Mouse (Mus musculus) midbrain, embryonic 11.5 days (tissue): ENCODE results near the gene Slc8a1. TPM values are rescaled to one million over a fixed set of nuclear protein-coding genes. Genes with fewer than 3 reads are reported as not detected.

Experiments used
- ATAC-seq: fragments of 200-750 bp; cut with Nextera tagmentation; 2 replicates; pipeline ENCODE4 v1.8.0; 2017; ENCODE audit warnings: moderate TSS enrichment, moderate library complexity; ENCODE audit not compliant: low FRiP score
- DNase-seq: peaks from one replicate; pipeline ENCODE4 v3.0.0; 2015; ENCODE audit warnings: low spot score; ENCODE audit errors: missing footprints
- H3K27ac ChIP-seq: fragments of 300-500 bp; sonication (generic); 2 replicates; pipeline ENCODE4 v1.5.1; 2014; ENCODE audit warnings: low read depth, low read length
- H3K27me3 ChIP-seq: fragments of 300-500 bp; sonication (generic); 2 replicates; pipeline ENCODE4 v1.6.1; 2014; ENCODE audit warnings: mild to moderate bottlenecking, low read length, moderate library complexity, mixed read lengths; ENCODE audit not compliant: control insufficient read depth, insufficient read depth
- H3K36me3 ChIP-seq: fragments of 300-500 bp; sonication (generic); 2 replicates; pipeline ENCODE4 v1.6.1; 2014; ENCODE audit warnings: mild to moderate bottlenecking, low read length, moderate library complexity, mixed read lengths; ENCODE audit not compliant: control insufficient read depth, insufficient read depth
- H3K4me1 ChIP-seq: fragments of 300-500 bp; sonication (generic); 2 replicates; pipeline ENCODE4 v1.6.1; 2014; ENCODE audit warnings: low read length; ENCODE audit not compliant: control insufficient read depth, insufficient read depth
- H3K4me2 ChIP-seq: fragments of 300-500 bp; sonication (generic); 2 replicates; pipeline ENCODE4 v1.6.1; 2014; ENCODE audit warnings: mild to moderate bottlenecking, moderate library complexity
- H3K4me3 ChIP-seq: fragments of 300-500 bp; sonication (generic); 2 replicates; pipeline ENCODE4 v1.5.1; 2014; ENCODE audit warnings: low read depth, low read length
- H3K9ac ChIP-seq: fragments of 300-500 bp; sonication (generic); 2 replicates; pipeline ENCODE4 v1.6.1; 2014; ENCODE audit warnings: low read length
- H3K9me3 ChIP-seq: fragments of 300-500 bp; sonication (generic); 2 replicates; pipeline ENCODE4 v1.6.1; 2016; ENCODE audit warnings: low read length; ENCODE audit not compliant: control insufficient read depth
- WGBS: fragments of 180-500 bp; shearing (Covaris S2); extraction: QIAGEN DNeasy Blood & Tissue Kit; methylation state at CpG from one replicate; pipeline ENCODE4 v1.1.7; 2014; 5-methylcytosine and 5-hydroxymethylcytosine counted together
- polyA plus RNA-seq: library from polyadenylated mRNA; unstranded; fragments of >200 nt; fragmentation: Nextera tagmentation; extraction: Ambion mirVana; gene quantifications from 2 replicates; pipeline ENCODE4 v1.2.1, GENCODE M21; 2014

The Slc8a1 gene
- polyA plus RNA-seq, 1 experiment from 2014 or later: 3.3 TPM

GRCm38 (mm10) chr17:81455977-81456376 is 282.2 kb downstream of the Slc8a1 start:
- Histone ChIP-seq H3K27ac (no peak overlapping the region), H3K27me3 (no peaks in the 10 kb centered on the region), H3K4me1 (no peaks in the 10 kb centered on the region), H3K4me2 (no peak overlapping the region), H3K9me3 (no peaks in the 10 kb centered on the region), H3K9ac (no peak overlapping the region), H3K4me3 (no peak overlapping the region), H3K36me3 (no peaks in the 10 kb centered on the region)
- DNase-seq (peak; percentile 65), ATAC-seq (no peak)
- WGBS: 92% methylated on average over 7 of the region's 7 CpGs

- H3K4me1 ChIP-seq: no peaks in the 10 kb centered on the region
- ATAC-seq: no peak
- H3K4me2 ChIP-seq: no peak overlapping the region
- no peak overlapping the region for H3K27ac ChIP-seq
- no peak overlapping the region for H3K9ac ChIP-seq
- no peaks in the 10 kb centered on the region for H3K36me3 ChIP-seq
- no peaks in the 10 kb centered on the region for H3K27me3 ChIP-seq
- H3K4me3 ChIP-seq: no peak overlapping the region
- 57% methylated on average over 3 of the region's 3 CpGs for WGBS
- H3K9me3 ChIP-seq: no peaks in the 10 kb centered on the region
- peak; percentile 56 for DNase-seq
Measured at GRCm38 (mm10) chr17:81455269-81455668, 282.9 kb downstream of the Slc8a1 start.

- H3K9me3 ChIP-seq: no peaks in the 10 kb centered on the region
- H3K36me3 ChIP-seq: no peaks in the 10 kb centered on the region
- ATAC-seq (no peak), DNase-seq (no peak)
- H3K27ac ChIP-seq: no peak within 1 kb of the TSS
- H3K4me1 ChIP-seq: no peaks in the 10 kb centered on the region
- no peak within 1 kb of the TSS for H3K4me3 ChIP-seq
- no peaks in the 10 kb centered on the region for H3K27me3 ChIP-seq
- H3K9ac ChIP-seq: no peak within 1 kb of the TSS
- H3K4me2 ChIP-seq: no peak within 1 kb of the TSS
Measured at GRCm38 (mm10) chr17:81441463-81441862, 296.7 kb downstream of the Slc8a1 start, which contains the start of gene Gm11096. Gene Gm11096 (plus strand): TSS chr17:81441763.

GRCm38 (mm10) chr17:81433148-81433547 is 305.0 kb downstream of the Slc8a1 start:
- Histone ChIP-seq H3K27me3 (no peaks in the 10 kb centered on the region), H3K27ac (no peak overlapping the region)
- WGBS: 51% methylated on average over 5 of the region's 5 CpGs

GRCm38 (mm10) chr17:81432733-81433132 is 305.4 kb downstream of the Slc8a1 start:
- H3K4me2 ChIP-seq: no peak overlapping the region
- WGBS: 90% methylated on average over 2 of the region's 2 CpGs
- ATAC-seq (no peak), DNase-seq (no peak)
- no peaks in the 10 kb centered on the region for H3K4me1 ChIP-seq
- no peaks in the 10 kb centered on the region for H3K9me3 ChIP-seq
- H3K36me3 ChIP-seq: no peaks in the 10 kb centered on the region
- H3K27ac ChIP-seq: no peak overlapping the region
- H3K27me3 ChIP-seq: no peaks in the 10 kb centered on the region
- H3K9ac ChIP-seq: no peak overlapping the region
- no peak overlapping the region for H3K4me3 ChIP-seq

More at GRCm38 (mm10) chr17:81433148-81433547, 305.0 kb downstream of the Slc8a1 start:
- Histone ChIP-seq H3K9me3 (no peaks in the 10 kb centered on the region), H3K4me3 (no peak overlapping the region), H3K36me3 (no peaks in the 10 kb centered on the region), H3K4me2 (no peak overlapping the region), H3K9ac (no peak overlapping the region), H3K4me1 (no peaks in the 10 kb centered on the region)
- ATAC-seq (peak; percentile 27; the same call in 1 of the 2 replicates), DNase-seq (no peak)

- Histone ChIP-seq H3K9me3 (no peaks in the 10 kb centered on the region), H3K27me3 (no peaks in the 10 kb centered on the region), H3K4me3 (no peak overlapping the region), H3K4me1 (no peaks in the 10 kb centered on the region), H3K27ac (no peak overlapping the region), H3K4me2 (no peak overlapping the region), H3K9ac (no peak overlapping the region), H3K36me3 (no peaks in the 10 kb centered on the region)
- DNase-seq: no peak
- 95% methylated on average over 7 of the region's 7 CpGs for WGBS
- no peak for ATAC-seq
Measured at GRCm38 (mm10) chr17:81427245-81427644, 310.9 kb downstream of the Slc8a1 start.

- no peak overlapping the region for H3K27ac ChIP-seq
- ATAC-seq (no peak), DNase-seq (no peak)
- no peak overlapping the region for H3K4me3 ChIP-seq
- 0 out of 2 replicates have a peak, but pooled peaks cover 6% of the 10 kb centered on the region for H3K4me1 ChIP-seq
- H3K9ac ChIP-seq: no peak overlapping the region
- WGBS: 43% methylated on average over 10 of the region's 10 CpGs
- no peaks in the 10 kb centered on the region for H3K36me3 ChIP-seq
- H3K9me3 ChIP-seq: no peaks in the 10 kb centered on the region
- H3K27me3 ChIP-seq: no peaks in the 10 kb centered on the region
- H3K4me2 ChIP-seq: no peak overlapping the region
Measured at GRCm38 (mm10) chr17:81424256-81424912, 313.8 kb downstream of the Slc8a1 start.

GRCm38 (mm10) chr17:81419802-81420459 is 318.2 kb downstream of the Slc8a1 start:
- Histone ChIP-seq H3K27me3 (no peaks in the 10 kb centered on the region), H3K9ac (no peak overlapping the region), H3K4me3 (no peak overlapping the region), H3K4me2 (no peak overlapping the region), H3K9me3 (no peaks in the 10 kb centered on the region), H3K27ac (peak overlapping the region; percentile 11; the same call in 1 of the 2 replicates), H3K36me3 (no peaks in the 10 kb centered on the region), H3K4me1 (0 out of 2 replicates have a peak, but pooled peaks cover 6% of the 10 kb centered on the region)
- WGBS: 48% methylated on average over 10 of the region's 10 CpGs
- DNase-seq: no peak
- peak; percentile 85 for ATAC-seq

GRCm38 (mm10) chr17:81416361-81417114 is 321.6 kb downstream of the Slc8a1 start:
- Histone ChIP-seq H3K4me1 (0 out of 2 replicates have a peak, but pooled peaks cover 6% of the 10 kb centered on the region), H3K9ac (no peak overlapping the region), H3K4me2 (no peak overlapping the region), H3K9me3 (no peaks in the 10 kb centered on the region), H3K36me3 (no peaks in the 10 kb centered on the region), H3K27ac (no peak overlapping the region), H3K4me3 (no peak overlapping the region), H3K27me3 (no peaks in the 10 kb centered on the region)
- DNase-seq: no peak
- ATAC-seq: no peak
- WGBS: 84% methylated on average over 6 of the region's 6 CpGs
